Mouse (Mus musculus) cortical plate, adult 2 months (tissue): ENCODE data around the gene Ubxn10. TPM values are rescaled to one million over a fixed set of nuclear protein-coding genes. Genes with fewer than 3 reads are reported as not detected.

Source experiments
- H3K27ac ChIP-seq: fragments of 200-500 bp; 2 replicates; pipeline ENCODE4 v1.5.1; 2012; ENCODE audit warnings: low read length, control low read depth, inconsistent platforms; ENCODE audit not compliant: insufficient read depth
- H3K4me1 ChIP-seq: fragments of 200-500 bp; 2 replicates; pipeline ENCODE4 v1.6.1; 2011; ENCODE audit warnings: low read length; ENCODE audit not compliant: control insufficient read depth, insufficient read depth
- H3K4me3 ChIP-seq: fragments of 200-500 bp; 2 replicates; pipeline ENCODE4 v1.5.1; 2011; ENCODE audit warnings: mild to moderate bottlenecking, low read length, control low read depth; ENCODE audit not compliant: insufficient read depth
- CTCF ChIP-seq: fragments of 200-500 bp; IDR thresholded peaks from 2 replicates; pipeline ENCODE4 v1.5.1; 2011; ENCODE audit warnings: mild to moderate bottlenecking, control low read depth, low read length; ENCODE audit not compliant: insufficient read depth; ENCODE audit errors: extremely low read depth
- POLR2A ChIP-seq: fragments of 200-500 bp; IDR thresholded peaks from 2 replicates; pipeline ENCODE4 v1.6.1; 2011; ENCODE audit warnings: mild to moderate bottlenecking, low read length, control low read depth; ENCODE audit not compliant: insufficient read depth; ENCODE audit errors: extremely low read depth
- polyA plus RNA-seq: library from polyadenylated mRNA; depleted of rRNA; stranded (reverse); fragments of >200 nt; gene quantifications from 2 replicates; pipeline ENCODE4 v1.2.3, GENCODE M21; 2012

Ubxn10 gene
- polyA plus RNA-seq, 1 experiment, result 1.3 TPM

- Histone ChIP-seq H3K4me3 (no peak overlapping the region), H3K4me1 (peaks cover 14% of the 10 kb centered on the region), H3K27ac (peak overlapping the region; percentile 49)
- TF ChIP-seq POLR2A (no peak), CTCF (no peak)
Observed at GRCm38 (mm10) chr4:138718586-138719263, 18.2 kb downstream of the Ubxn10 start.

DNA sequence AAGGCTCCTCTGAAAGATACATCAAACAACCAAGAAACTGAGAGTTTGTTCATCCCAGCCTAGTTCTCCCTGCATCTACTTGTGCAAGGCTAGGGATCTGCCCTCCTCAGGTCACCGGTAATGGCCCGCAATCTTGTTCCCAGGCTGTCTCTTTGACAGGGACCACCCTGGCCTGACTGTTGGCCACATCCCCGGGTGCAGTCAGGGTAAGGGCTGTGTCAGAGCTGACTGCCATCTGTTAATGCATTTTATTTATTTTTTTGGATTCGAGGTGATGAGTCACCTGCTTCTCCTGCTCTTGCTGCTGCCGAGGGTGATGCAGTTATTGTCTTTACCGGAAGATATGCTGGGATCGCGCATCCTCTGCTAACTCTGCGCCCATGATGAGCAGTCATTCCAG, 20.3 kb downstream of the Ubxn10 start:
- no peak for TF ChIP-seq POLR2A
- TF ChIP-seq CTCF, result no peak
- peaks cover 9% of the 10 kb centered on the region for H3K4me1 ChIP-seq
- H3K27ac ChIP-seq, result no peak overlapping the region
- no peak overlapping the region for H3K4me3 ChIP-seq

DNA sequence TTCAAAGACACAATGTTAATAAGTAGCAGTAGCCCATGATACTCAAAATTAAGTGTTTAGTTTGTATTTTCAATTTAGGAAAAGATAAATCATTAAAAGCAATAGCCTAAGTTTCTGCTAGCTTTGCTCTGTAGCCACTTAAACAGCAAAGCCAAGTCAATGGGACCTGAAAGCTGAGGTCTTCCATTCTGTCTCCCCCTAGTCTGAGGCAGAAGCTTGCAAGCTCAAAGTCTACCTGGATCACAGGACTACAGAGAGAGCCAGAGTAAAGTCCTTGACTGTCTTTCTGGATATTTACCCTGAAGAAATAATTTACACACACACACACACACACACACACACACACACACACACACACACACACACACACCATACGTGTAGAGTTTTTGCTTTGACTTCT, 22.8 kb downstream of the Ubxn10 start:
- TF ChIP-seq CTCF (no peak), POLR2A (no peak)
- H3K27ac ChIP-seq, result no peak overlapping the region
- H3K4me3 ChIP-seq, result no peak overlapping the region
- H3K4me1 ChIP-seq, result peaks cover 10% of the 10 kb centered on the region

DNA sequence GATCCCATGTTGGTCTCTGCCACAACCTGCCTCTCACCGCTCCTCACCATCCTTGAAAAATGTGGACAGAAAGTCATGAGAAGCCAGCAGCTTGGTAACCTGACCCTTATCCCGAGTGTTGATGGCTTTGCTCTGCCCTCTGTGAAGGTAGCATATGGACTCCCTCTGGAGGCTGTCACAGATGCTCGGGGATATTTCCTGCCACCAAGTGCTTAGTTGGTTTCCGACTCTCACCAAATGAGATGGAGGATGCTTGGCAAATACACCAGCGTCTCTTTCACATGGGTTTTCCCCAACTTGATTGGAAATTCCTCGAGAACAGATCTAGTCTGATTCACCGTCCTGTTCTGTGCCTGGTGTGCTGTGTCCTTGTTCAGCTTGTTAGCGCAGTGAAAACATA, 24.3 kb downstream of the Ubxn10 start:
- Histone ChIP-seq H3K27ac (no peak overlapping the region), H3K4me3 (no peak overlapping the region), H3K4me1 (peaks cover 4% of the 10 kb centered on the region; the same call in 1 of the 2 replicates)
- TF ChIP-seq POLR2A, result no peak
- TF ChIP-seq CTCF, result no peak

GRCm38 (mm10) chr4:138712096-138712495, 24.9 kb downstream of the Ubxn10 start:
- Histone ChIP-seq H3K4me1 (peaks cover 3% of the 10 kb centered on the region; the same call in 1 of the 2 replicates), H3K27ac (no peak overlapping the region)
- TF ChIP-seq CTCF (no peak), POLR2A (no peak)

GRCm38 (mm10) chr4:138711051-138711820, 25.7 kb downstream of the Ubxn10 start:
- Histone ChIP-seq H3K27ac (no peak overlapping the region), H3K4me3 (no peak overlapping the region), H3K4me1 (peaks cover 2% of the 10 kb centered on the region; the same call in 1 of the 2 replicates)
- no peak for TF ChIP-seq CTCF
- TF ChIP-seq POLR2A, result no peak

More at GRCm38 (mm10) chr4:138712096-138712495, 24.9 kb downstream of the Ubxn10 start:
- no peak overlapping the region for H3K4me3 ChIP-seq

DNA sequence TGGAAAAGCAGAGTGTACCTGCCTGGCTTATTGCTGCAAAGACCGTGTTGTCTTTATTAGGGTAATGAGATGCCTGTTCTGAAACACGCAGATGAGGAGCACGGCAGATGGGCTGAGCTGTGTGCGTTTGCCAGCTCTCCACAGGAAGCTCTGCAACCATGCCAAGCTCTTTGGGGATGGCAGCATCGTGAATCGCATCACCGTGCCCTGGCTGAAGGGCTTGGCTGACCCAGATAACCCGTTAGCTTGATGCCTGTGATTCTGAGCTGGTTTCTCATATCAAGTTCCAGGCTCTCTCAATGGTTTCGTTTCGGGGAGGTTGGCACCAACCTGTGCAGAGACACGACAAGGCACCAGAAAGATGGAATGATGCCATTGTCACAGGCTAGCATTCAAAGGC, 26.3 kb downstream of the Ubxn10 start:
- H3K4me1 ChIP-seq, result peaks cover 2% of the 10 kb centered on the region; the same call in 1 of the 2 replicates
- no peak overlapping the region for H3K4me3 ChIP-seq
- no peak for TF ChIP-seq CTCF
- TF ChIP-seq POLR2A, result no peak
- H3K27ac ChIP-seq, result no peak overlapping the region

DNA sequence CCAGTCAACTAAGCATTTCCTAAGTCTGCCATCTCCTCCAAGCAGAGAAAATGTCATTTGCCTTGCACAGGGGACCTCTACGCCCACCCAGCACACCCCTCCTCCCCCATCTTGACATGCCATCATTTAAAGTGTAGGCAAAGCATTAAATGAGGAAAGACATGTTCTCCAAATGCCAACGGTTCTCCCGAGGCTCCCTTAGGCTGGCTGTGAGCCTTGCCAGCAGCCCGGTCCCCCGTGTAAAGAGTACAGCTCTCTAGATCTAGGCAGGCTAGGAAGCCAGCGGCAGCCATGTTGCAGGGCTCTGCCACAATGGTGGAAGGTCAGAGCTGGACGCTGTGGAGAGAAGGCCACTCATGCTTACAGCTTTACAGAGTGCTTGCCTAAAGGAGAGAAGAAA, 27.0 kb downstream of the Ubxn10 start:
- no peak overlapping the region for H3K4me3 ChIP-seq
- no peak overlapping the region; the same call in 1 of the 2 replicates for H3K27ac ChIP-seq
- H3K4me1 ChIP-seq, result peaks cover 2% of the 10 kb centered on the region; the same call in 1 of the 2 replicates
- TF ChIP-seq POLR2A (no peak), CTCF (no peak)

GRCm38 (mm10) chr4:138709246-138709645, 27.7 kb downstream of the Ubxn10 start:
- H3K4me1 ChIP-seq, result peaks cover 2% of the 10 kb centered on the region; the same call in 1 of the 2 replicates
- no peak overlapping the region for H3K27ac ChIP-seq
- no peak for TF ChIP-seq CTCF
- no peak for TF ChIP-seq POLR2A
- H3K4me3 ChIP-seq, result no peak overlapping the region

DNA sequence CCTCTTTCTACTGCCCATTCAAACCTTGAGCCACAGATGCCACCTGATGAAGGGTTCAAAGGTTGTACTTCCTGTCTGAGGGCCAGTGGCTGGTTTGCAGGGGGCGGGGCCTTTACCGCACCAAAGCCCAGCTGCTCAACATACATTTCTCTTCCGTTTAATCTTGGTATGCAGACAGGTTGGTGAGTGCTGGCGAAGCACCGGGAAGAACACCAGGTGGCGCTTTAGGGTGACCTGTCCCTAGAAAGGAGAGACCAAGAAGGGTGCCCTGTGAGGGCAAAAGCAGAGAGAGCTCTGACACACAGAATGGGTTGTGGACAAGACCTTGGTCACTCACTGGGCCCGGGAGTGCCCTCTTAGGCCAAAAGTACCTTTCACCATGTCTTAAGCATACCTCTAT, 28.3 kb downstream of the Ubxn10 start:
- H3K4me3 ChIP-seq, result no peak overlapping the region
- no peak overlapping the region for H3K27ac ChIP-seq
- peaks cover 2% of the 10 kb centered on the region; the same call in 1 of the 2 replicates for H3K4me1 ChIP-seq
- TF ChIP-seq CTCF, result peak; percentile 65
- no peak for TF ChIP-seq POLR2A

- no peak overlapping the region for H3K27ac ChIP-seq
- TF ChIP-seq CTCF (no peak), POLR2A (no peak)
- H3K4me3 ChIP-seq, result no peak overlapping the region
- peaks cover 2% of the 10 kb centered on the region; the same call in 1 of the 2 replicates for H3K4me1 ChIP-seq
Observed at GRCm38 (mm10) chr4:138706620-138707019, 30.3 kb downstream of the Ubxn10 start.
